Mouse (Mus musculus) Patski (cell line): Measurements from ENCODE around the gene Mapk6. TPM values are rescaled to one million over a fixed set of nuclear protein-coding genes. Genes with fewer than 3 reads are reported as not detected.
A peak's percentile ranks its signal among the peaks of the same experiment; 100 is the strongest.
"Not testable (repeated sequence)": the region's sequence is repeated elsewhere in the genome, so short reads cannot be mapped to it uniquely, and the experiment has no call there.

Experiments used
- ATAC-seq: fragments of 100-300 bp; one replicate; pipeline ENCODE4 v1.8.0; 2021
- CTCF ChIA-PET: fragments of 350-600 bp; sonication (Branson Sonifier 250); formaldehyde crosslinking; loops from one replicate; lab custom pipeline; 2022; ENCODE audit warnings: inconsistent platforms; lab: Charles Lee
- POLR2A ChIA-PET: fragments of 350-600 bp; sonication (Branson Sonifier 250); formaldehyde crosslinking; loops from one replicate; lab custom pipeline; 2022; ENCODE audit warnings: antibody characterized with exemption, inconsistent platforms; lab: Charles Lee
- DNase-seq: peaks from one replicate; pipeline ENCODE4 v3.0.0-alpha.2; 2011; ENCODE audit warnings: low read depth, low spot score
- H3K27me3 ChIP-seq: fragments of 371-371 bp; one replicate; pipeline ENCODE4 v1.5.1; 2021
- CTCF ChIP-seq: fragments of 100-300 bp; IDR thresholded peaks from one replicate; pipeline ENCODE4 v1.5.1; 2021
- in situ Hi-C: fragments of 300-500 bp; cut with MboI; formaldehyde crosslinking; loops from 3 replicates; pipeline ENCODE4 v1.11.1; 2018; ENCODE audit warnings: low pct_unique_long_range_greater_than_20kb, mixed read lengths
- polyA plus RNA-seq: library from polyadenylated mRNA; unstranded; gene quantifications from one replicate; pipeline ENCODE4 v1.2.3, GENCODE M21; 2021

Gene Mapk6
- polyA plus RNA-seq, 1 experiment from 2014 or later = 74.9 TPM

DNA sequence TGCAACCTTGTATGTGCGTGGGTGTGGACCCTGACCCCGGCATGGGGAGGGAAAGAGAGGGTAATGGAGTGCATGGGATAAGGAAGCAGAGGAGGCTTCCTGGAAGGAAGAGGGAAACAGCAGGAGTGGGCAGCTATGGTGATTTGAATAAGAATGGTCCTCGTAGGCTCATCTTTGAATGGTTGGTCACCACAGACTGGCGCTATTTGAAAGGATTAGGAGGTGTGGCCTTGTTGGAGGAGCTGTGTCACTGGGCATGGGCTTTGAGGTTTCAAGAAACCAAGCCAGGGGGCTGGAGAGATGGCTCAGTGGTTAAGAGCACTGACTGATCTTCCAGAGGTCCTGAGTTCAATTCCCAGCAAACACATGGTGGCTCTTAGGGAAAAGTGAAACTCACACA, 44.6 kb downstream of the Mapk6 start:
- ChIA-PET CTCF (interaction anchor here (0.7 to 1.7 kb wide), 2 partner anchors 28 to 58 kb away, joined by 3 to 4 read pairs; no protein-coding TSS in a partner anchor), POLR2A (interaction anchor here (0.9 kb wide), 1 partner anchor 27 kb away, joined by 3 read pairs; no protein-coding TSS in a partner anchor)
- in situ Hi-C loops = no loop called here
- no peak for ATAC-seq
- no peak for TF ChIP-seq CTCF
- no peaks in the 10 kb centered on the region for H3K27me3 ChIP-seq
- DNase-seq = no peak

DNA sequence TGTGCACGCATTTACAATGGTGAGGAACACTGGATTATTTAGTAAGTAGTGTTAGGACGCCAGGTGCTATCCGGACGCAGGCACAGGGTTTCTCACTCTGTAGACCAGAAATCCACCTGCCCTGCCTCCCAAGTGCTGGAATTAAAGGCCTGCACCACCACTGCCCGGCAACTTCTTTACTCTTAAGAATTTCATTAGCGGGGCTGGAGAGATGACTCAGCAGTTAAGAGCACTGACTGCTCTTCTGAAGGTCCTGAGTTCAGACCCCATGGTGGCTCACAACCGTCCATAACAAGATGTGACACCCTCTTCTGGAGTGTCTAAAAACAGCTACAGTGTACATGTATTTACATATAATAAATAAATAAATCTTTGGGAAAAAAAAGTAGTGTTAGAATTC, 46.1 kb downstream of the Mapk6 start:
- in situ Hi-C loops, ATAC-seq, POLR2A ChIA-PET, DNase-seq, H3K27me3 ChIP-seq: not testable (repeated sequence)
- CTCF ChIA-PET = interaction anchor here (1.5 to 3.2 kb wide), 2 partner anchors 47 to 70 kb away, joined by 3 to 14 read pairs; partner anchors contain the start of gene Mapk6

DNA sequence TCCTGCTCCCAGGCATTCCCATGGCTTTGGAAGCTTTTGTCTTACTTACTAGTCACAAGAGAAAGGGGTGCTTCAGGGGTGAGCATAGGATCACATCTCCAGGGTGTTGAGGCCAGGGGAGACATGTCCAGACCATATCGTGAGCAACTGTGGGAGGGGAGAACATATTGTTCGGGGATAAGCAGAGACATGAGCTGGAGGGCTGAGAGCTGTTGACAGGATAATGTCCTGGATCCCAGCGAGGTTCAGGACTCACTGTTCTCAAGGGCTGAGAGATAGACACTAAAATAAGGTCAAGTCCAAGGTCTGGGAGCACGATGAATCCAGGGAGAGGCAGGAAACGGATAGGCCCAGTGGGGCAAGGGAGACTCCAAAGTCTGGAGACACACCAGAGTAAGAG, 46.8 kb downstream of the Mapk6 start:
- DNase-seq = no peak
- CTCF ChIA-PET = interaction anchor here (1.3 to 3.2 kb wide), 9 partner anchors 9 to 77 kb away, joined by 3 to 15 read pairs (median 6); partner anchors contain the start of gene Mapk6
- POLR2A ChIA-PET = interaction anchor here (0.6 to 1.5 kb wide), 2 partner anchors 71 to 91 kb away, joined by 4 to 5 read pairs; no protein-coding TSS in a partner anchor

DNA sequence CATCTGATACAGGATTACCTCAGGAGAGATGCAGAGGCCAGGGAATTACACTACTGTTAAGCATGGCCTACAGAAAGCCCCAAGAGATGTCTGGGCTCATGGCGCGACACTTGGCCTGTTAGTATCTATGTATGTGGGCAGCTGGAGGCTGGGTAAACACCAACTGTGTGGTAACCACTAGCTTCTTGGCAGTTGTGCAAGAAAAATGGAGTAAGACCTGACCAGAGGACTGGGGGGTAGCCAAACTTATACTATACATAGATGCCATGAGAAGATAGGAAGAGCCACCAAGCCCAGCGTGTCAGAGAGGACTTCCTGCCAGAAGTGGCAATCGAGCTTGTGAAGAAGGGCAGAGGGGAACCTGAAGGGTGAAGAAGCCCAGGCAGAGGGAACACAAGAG, 47.6 kb downstream of the Mapk6 start:
- no peak for DNase-seq
- TF ChIP-seq CTCF = no peak
- in situ Hi-C loops = no loop called here
- CTCF ChIA-PET = interaction anchor here (0.7 to 3.2 kb wide), 19 partner anchors 8 to 168 kb away, joined by 3 to 15 read pairs (median 4); no protein-coding TSS in a partner anchor
- no peak for ATAC-seq
- POLR2A ChIA-PET = interaction anchor here (1.5 kb wide), 1 partner anchor 72 kb away, joined by 5 read pairs; no protein-coding TSS in a partner anchor
- H3K27me3 ChIP-seq = no peaks in the 10 kb centered on the region

More for the DNA sequence above, 46.8 kb downstream of the Mapk6 start:
- no peaks in the 10 kb centered on the region for H3K27me3 ChIP-seq
- in situ Hi-C loops = no loop called here
- no peak for TF ChIP-seq CTCF
- ATAC-seq = no peak

DNA sequence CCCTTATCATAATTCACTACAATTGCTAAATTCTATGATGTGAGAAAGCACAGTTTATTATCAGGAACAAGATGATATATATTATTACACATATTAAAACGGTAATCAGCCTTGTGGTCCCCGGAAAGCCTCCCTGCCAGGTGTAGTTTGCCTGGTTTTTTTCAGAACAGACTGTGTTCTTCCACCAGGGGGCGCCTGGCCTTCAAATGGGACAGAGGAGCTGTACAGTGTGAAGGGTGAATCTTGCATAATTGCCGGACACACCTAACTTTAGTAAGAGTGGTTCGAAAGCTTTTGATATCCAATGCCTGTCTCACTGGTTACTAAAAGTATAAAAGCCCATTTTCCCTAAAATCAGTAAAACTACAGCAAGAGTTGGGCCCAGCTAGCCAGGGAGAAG, 48.1 kb downstream of the Mapk6 start:
- in situ Hi-C loops = no loop called here
- ChIA-PET CTCF (interaction anchor here (0.7 to 3.2 kb wide), 19 partner anchors 9 to 168 kb away, joined by 3 to 15 read pairs (median 4); no protein-coding TSS in a partner anchor), POLR2A (interaction anchor here (1.5 kb wide), 1 partner anchor 73 kb away, joined by 5 read pairs; no protein-coding TSS in a partner anchor)
- TF ChIP-seq CTCF = peak; percentile 93
- ATAC-seq = peak; percentile 73
- no peaks in the 10 kb centered on the region for H3K27me3 ChIP-seq
- DNase-seq = peak; percentile 3

DNA sequence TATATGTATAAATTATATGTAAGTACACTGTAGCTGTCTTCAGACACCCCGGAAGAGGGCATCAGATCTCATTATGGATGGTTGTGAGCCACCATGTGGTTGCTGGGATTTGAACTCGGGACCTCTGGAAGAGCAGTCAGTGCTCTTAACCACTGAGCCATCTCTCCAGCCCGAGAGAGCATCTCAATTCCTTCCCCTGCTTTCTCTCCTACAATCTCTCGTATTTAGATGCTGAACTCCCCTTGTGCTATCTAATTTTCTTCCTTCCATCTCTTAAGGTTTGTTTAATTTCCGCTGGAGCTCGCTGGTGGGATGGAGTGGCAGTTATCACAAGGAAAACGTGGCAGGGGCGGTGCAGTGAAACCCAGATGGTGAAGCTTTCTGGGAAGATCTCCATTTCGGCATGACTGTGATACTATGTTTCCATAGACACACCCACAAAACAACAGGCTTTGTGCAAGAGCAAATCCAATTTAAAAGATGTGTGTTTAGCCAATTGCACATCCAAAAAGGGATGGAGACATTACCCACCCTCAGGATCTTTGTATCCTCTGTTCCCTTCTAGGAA, 52.6 kb downstream of the Mapk6 start:
- no peak for TF ChIP-seq CTCF
- no peaks in the 10 kb centered on the region for H3K27me3 ChIP-seq
- DNase-seq (no peak), ATAC-seq (no peak)
- in situ Hi-C loops = loop anchor here (5.0 kb wide), 1 partner anchor 85 kb away; the partner anchor contains the start of gene Leo1
- ChIA-PET CTCF (no interaction called here), POLR2A (no interaction called here)

DNA sequence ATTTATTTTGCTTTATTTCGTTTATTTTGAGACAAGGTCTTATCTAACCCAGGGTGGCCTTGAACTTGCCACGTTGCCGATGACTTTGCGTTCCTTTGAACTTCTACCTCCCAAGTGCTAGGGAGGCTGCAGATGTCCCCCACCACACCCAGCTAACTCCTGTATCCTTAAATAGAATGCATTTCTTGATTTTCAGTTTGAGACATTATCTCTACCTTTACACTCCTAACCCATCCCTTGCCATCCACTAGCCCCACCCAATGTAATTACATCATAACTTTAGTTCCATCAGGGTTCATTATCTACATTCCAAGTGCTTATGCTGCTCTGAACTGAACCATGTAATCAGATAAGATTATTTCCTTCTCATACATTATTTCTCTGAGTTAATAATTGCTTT, 54.0 kb downstream of the Mapk6 start:
- no peak for TF ChIP-seq CTCF
- no peak for ATAC-seq
- in situ Hi-C loops = loop anchor here (5.0 kb wide), 1 partner anchor 87 kb away; the partner anchor contains the start of gene Leo1

DNA sequence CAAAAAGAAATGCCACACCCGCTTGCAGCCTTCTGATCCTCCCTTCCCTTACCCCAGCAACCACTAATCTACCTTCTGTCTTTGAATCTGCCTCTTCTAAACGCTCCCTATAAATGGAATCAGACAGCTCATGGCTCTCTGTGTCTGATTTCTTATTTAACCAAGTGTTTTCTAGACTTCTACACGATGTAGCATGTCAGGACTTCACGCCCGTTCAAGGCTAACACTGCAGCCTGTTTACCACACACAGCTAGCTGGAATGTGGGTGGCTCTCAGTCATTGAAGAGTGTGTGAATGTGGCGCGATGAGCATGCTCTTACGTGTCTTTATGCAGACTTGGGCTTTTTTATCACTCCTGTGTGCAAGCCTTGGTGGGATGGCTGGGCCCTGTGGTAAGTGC, 56.7 kb downstream of the Mapk6 start:
- ChIA-PET POLR2A (no interaction called here), CTCF (interaction anchor here (3.1 kb wide), 1 partner anchor 9 kb away, joined by 15 read pairs; no protein-coding TSS in a partner anchor)
- no peak for TF ChIP-seq CTCF
- DNase-seq (no peak), ATAC-seq (no peak)
- in situ Hi-C loops = no loop called here
- H3K27me3 ChIP-seq = no peaks in the 10 kb centered on the region

More for the DNA sequence above, 54.0 kb downstream of the Mapk6 start:
- ChIA-PET CTCF (no interaction called here), POLR2A (no interaction called here)
- no peak for DNase-seq
- no peaks in the 10 kb centered on the region for H3K27me3 ChIP-seq

DNA sequence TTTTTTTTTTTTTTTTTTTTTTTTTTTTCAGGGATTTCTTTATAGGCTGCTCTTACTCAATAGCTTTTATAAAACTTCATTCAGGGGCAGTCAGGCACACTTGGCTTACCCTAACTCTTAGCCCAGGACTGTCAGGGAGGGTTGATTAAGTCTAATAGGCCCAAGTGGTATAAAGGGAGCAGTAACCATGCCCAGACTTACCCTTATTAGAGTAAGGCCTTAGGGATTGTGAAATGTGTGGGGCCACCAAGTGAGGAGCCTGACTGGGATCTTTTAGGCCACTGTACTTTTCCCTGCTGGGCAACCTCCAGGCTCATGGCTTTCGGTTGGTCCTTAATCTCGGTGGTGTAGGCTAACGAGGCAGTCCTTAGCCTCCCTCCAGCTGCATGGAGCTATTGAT, 61.2 kb downstream of the Mapk6 start:
- CTCF ChIA-PET = interaction anchor here (0.8 kb wide), 1 partner anchor 88 kb away, joined by 3 read pairs; no protein-coding TSS in a partner anchor
- POLR2A ChIA-PET = interaction anchor here (0.6 kb wide), 1 partner anchor 13 kb away, joined by 7 read pairs; no protein-coding TSS in a partner anchor
- ATAC-seq = no peak
- in situ Hi-C loops = no loop called here
- DNase-seq = no peak
- H3K27me3 ChIP-seq = no peaks in the 10 kb centered on the region
- no peak for TF ChIP-seq CTCF

DNA sequence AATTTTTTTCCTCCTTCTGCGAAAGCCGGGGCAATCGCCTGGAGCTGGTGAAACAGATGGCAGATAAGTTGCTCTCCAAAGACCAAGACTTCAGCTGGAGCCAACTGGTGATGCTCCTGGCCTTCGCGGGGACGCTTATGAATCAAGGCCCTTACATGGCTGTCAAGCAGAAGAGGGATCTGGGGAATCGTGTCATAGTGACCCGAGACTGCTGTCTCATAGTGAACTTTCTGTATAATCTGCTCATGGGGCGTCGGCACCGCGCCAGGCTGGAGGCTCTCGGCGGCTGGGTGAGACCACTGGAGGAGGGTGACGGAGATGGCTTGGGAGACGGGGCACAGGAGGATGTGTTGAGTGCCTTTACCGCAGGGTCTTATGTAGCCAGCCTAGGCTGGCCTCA, 61.7 kb downstream of the Mapk6 start:
- TF ChIP-seq CTCF = no peak
- DNase-seq (no peak), ATAC-seq (no peak)
- POLR2A ChIA-PET = no interaction called here
- in situ Hi-C loops = no loop called here
- CTCF ChIA-PET = no interaction called here
- no peaks in the 10 kb centered on the region for H3K27me3 ChIP-seq

DNA sequence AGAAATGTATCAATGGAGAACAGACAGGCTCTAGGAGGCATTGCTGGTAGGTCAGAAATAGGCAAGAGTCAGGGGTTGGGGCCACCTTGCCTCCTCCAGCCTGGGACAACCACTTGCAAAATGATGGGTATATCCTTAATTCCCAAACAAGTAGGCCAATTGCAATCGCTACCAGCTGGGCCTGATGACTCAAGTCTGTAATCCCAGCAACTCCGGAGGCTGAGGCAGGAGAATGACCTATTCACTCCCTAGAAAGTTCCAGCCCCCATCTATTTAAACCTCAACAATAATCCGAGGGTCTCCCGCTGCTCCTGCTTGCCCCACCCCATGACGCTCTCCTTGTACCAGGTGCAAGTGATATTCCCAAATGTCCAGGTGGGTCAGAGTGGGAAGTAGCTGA, 62.3 kb downstream of the Mapk6 start, which contains the start of gene Bcl2l10:
Bcl2l10 (plus strand) TSS at position 301 of the 400 bp plus-strand sequence.
- CTCF ChIA-PET = no interaction called here
- POLR2A ChIA-PET = no interaction called here
- DNase-seq = no peak
- in situ Hi-C loops = no loop called here
- no peak for TF ChIP-seq CTCF
- no peaks in the 10 kb centered on the region for H3K27me3 ChIP-seq
- no peak for ATAC-seq
